Mouse (Mus musculus) CD8-positive naive resting alpha-beta T cell, adult 2 months (primary cell): ENCODE measurements around the gene Epb42.
"Not testable (repeated sequence)": the region's sequence is repeated elsewhere in the genome, so short reads cannot be mapped to it uniquely, and the experiment has no call there.

Experiments
- DNase-seq, 2 experiments: peaks; one replicate each; pipeline ENCODE4 v3.0.0; 2022; ENCODE audit warnings: low read depth in 2 of 2, low spot score in 2 of 2

Gene Epb42

GRCm38 (mm10) chr2:121036733-121037341 is at the start of gene Epb42:
TSS of gene Epb42 (minus strand) at chr2:121037072.
- DNase-seq, result no peak

GRCm38 (mm10) chr2:121085480-121086185 is 48.8 kb upstream of the Epb42 start, which contains the start of gene Tgm5:
TSS of gene Tgm5 (minus strand) at chr2:121085841.
- no peak for DNase-seq

- no peak for DNase-seq
Measured at GRCm38 (mm10) chr2:121082626-121083025, 45.8 kb upstream of the Epb42 start.

GRCm38 (mm10) chr2:121074747-121075146 is 37.9 kb upstream of the Epb42 start:
- DNase-seq, result no peak

GRCm38 (mm10) chr2:121071871-121072270 is 35.0 kb upstream of the Epb42 start:
- DNase-seq, result no peak

DNA sequence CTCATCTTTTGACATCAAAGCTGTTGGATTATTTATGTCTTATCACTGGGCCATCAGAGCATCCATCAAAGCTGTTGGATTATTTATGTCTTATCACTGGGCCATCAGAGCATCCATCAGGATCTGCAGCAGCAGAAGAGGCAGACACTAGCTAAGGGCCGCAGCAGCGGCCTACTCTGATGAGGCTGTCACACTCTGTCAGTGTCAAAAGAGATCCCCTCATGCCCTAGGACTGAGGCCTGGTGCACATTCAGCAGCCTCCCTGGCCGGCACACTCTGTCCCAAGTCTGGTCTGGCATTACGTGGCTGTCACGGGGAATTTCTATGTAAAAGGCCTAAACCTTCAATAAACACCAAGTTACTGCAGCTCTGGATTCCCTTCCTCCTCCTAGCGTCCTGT is 32.6 kb upstream of the Epb42 start:
- DNase-seq, result no peak

GRCm38 (mm10) chr2:121067116-121067515 is 30.2 kb upstream of the Epb42 start:
- no peak for DNase-seq

GRCm38 (mm10) chr2:121061315-121061714 is 24.4 kb upstream of the Epb42 start:
- no peak for DNase-seq

- no peak for DNase-seq
Measured at GRCm38 (mm10) chr2:121057997-121058396, 21.1 kb upstream of the Epb42 start.

DNA sequence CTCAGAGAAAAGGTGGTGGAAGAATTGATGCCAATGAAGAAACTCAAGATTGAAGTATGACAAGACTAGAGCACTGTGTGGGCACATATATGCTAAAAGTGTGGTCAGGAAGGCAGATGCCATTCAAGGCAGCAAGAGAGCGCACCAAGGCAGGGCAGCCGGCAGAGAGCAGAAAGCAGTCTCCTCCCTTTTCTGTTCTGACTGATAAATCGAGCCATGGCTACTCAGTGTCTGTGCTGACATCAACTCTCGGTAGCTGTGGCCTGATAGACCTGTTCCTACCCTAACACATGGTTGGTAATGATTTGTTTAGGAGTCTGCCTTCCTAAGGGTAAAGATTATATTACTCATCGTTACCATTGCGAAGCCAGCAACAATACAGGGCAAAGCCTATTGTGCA is 19.0 kb upstream of the Epb42 start:
- DNase-seq, result no peak

DNA sequence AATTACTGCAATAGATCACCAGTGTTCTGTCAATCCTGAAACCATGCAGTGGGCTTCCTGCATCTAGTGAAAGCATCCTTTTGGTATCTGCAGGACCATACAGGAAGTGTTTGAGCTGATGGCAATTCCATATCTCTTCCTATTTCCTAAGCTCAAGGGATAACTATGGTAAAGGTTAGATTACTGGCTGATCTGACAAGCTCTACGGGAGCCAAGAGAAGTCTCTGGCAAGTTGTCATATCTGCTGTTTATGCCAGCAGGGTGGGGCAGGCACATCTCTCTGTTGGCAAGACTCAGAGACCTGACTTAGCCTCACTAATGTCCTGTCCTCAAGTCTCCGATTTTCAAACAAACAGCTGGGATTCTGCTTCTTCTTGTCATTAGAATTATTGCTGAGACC is 17.2 kb upstream of the Epb42 start:
- no peak for DNase-seq

DNA sequence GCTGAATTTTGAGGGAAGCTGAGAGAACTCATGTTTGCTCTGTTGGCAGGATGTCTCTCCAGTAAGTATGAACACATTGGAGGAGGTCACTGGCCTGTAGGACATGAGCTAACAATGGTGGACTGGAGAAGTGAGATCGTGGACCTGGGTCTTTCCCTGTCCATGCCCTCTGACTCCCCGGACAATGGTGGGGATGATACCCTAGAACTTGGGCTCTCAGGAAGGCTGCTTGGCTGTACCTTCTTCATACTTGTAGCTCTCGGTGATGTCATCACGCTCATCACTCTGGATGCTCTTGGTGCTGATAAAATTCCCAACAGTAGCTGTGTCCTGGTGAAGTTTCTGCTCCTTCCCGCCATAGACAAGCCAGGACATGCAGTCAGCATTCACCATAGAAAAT is 15.3 kb upstream of the Epb42 start:
- DNase-seq, result no peak

DNA sequence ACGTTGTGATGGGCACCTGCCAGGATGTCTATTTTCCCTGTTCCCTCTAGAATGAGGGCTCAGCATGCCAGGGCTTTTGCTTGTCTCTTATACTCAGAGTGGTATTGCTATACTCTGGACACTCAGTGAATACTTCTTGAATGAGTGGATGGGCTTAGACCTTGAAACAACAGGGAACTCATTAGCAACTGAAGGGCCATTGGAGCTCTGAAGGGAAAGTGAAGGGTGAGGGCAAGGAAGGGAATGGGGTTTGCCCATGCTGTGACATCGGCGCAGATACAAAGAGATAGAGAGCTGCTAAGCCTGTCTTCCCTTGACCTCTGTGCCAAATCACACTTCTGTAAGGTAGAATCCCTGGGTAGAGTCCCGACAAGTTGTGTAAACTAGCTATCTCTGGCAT is 8.8 kb upstream of the Epb42 start:
- DNase-seq, result no peak

DNA sequence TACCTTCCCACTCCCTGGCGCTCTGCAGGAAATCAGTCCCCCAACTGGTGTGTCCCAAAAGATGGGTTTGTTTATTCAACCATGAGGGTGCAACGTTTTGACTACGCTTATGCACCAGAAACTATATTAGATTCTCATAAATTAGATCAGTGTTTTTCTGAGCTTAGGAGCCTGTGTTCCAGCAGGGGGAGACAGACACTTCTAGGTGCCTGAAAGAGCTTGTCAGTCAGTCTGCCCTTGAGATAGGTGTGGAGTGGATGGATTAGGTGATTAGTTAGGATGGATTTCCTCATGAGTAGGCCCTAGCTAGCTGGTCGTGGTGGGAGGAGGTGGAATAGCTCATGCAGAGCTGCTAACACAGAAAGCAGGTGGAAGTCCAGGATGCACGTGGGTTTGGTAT is 4.2 kb upstream of the Epb42 start:
- DNase-seq, result no peak

DNA sequence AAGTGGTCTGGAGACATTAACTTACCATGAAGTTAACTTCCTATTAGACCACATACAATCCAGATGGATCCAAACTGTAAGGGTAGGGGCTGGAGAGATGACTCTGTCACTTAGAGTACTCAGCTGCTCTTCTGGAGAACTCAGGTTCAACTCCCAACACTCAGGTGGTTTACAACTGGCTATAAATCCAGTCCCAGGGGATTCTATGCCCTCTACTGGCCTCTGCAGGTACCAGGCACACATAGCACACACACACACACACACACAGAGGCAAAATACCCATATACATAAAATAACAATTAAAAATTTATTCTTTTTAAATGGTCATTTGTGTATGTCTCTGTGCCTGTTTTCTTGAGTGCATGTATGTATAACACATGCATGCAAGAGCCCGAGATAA is 2.5 kb upstream of the Epb42 start:
- DNase-seq, result no peak

GRCm38 (mm10) chr2:121038851-121039250 is 2.0 kb upstream of the Epb42 start:
- DNase-seq, result not testable (repeated sequence)

GRCm38 (mm10) chr2:121022918-121023317 is 14.0 kb downstream of the Epb42 start:
- no peak for DNase-seq

DNA sequence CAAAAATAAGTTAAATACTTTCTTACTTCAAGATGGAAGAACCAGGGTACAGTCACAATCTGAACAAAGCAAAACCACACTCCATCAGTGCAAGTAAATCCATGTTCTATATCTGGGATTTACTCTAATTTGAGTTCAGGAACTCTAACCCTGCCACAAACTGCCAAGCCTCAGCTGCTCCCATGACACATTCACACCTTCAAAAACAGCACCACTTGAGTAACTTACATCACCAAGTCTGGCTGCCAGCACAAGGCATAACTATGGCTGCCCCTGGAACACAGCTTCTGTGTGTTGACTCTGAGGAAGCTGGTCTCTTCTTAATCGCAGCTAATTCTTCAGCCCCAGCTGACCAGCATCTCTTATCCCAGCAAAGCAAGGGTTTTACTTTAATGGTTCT is 19.7 kb downstream of the Epb42 start:
- no peak for DNase-seq

DNA sequence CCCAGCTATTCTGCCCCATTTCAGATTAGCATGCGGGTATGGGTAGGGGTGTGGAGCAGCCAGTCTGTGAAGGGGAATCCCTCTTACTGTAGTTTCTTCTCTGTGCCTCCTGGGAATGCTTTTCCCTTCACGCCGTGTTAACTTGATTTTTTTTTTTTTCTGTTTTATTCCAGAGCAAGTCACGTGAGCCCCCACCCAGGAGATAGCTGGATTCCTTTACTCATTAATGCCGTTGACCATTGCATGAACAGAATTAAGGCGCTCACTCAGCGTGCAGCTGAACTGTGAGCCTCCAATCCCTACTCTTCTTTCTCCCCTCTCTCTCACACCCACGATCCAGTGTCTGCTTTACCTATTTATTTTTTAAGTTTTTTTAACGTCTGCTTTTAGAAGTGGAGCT is 20.6 kb downstream of the Epb42 start:
- no peak for DNase-seq

GRCm38 (mm10) chr2:121015507-121015906 is 21.4 kb downstream of the Epb42 start:
- DNase-seq, result no peak

GRCm38 (mm10) chr2:121012676-121013075 is 24.2 kb downstream of the Epb42 start:
- DNase-seq, result no peak

GRCm38 (mm10) chr2:121009071-121009677 is 27.7 kb downstream of the Epb42 start:
- DNase-seq, result no peak

DNA sequence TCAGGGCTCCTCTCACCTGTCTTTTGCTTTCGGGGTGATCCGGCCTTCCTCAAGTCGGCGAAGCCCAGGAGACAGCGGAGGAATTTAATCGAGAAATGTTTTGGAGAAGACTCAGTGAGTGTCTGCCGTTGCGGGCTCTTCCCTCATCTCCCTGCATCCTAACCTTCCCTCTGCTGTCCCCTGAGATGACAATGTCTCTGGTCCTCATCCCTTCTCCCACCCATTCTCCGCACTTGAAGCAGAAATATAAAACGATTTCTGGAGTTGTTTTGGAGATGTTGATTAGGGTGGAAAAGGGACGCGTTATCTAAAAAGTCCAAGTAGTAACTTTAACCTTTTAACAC is 28.2 kb downstream of the Epb42 start:
- no peak for DNase-seq
